Mouse (Mus musculus): ENCODE measurements around the gene Prokr1.

DNA sequence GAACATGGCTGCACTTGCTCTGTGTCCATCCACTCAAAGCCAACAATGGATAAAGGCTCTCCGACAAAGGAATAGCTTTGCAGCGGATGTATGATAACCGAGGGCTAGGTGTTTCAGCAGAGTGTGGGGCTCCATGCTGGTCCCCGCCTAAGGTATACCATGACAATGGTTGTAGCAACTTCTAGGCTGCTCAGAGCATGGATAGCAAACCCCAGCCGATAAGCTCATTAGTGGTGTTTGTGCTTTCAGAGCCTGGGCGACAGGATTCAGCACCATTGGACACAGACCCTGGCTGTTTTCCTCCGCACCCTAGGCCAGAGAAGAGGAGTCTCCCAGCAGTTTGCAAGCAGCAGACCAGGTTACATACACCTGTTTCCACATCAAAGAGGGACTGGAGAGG lies 6.6 kb downstream of the Prokr1 start:
- TF ChIP-seq POLR2A (IDR thresholded peaks at IDR 0.05; ENCODE audit: control insufficient read depth, low read depth, low read length): no peak
- TF ChIP-seq CTCF (IDR thresholded peaks at IDR 0.05; ENCODE audit: control insufficient read depth, insufficient read depth, insufficient replicate concordance, low read depth, low read length): no peak
